Mouse (Mus musculus): Measurements from ENCODE around the gene Lcat.

The Lcat gene

DNA sequence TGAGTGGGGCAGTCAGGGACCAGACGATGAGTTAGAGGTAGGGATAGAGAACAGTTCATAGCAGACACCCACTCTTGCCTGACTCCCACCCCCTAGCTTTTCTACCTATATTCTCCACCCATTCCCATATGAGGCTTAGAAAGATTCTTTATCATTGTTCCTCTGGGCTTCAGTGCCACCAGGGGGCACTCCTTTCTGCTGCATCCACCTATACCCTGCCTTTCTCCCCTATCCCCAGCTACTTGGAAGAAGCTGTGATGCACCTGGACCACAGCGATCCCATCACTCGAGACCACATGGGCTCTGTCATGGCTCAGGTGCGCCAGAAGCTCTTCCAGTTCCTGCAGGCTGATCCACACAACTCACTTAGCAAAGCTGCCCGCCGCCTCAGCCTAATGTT is 50.8 kb downstream of the Lcat start:
- in situ Hi-C loops (cut with MboI; ENCODE audit: low sequenced_read_pairs): no loop called here

- in situ Hi-C loops (cut with MboI; ENCODE audit: low sequenced_read_pairs): no loop called here
Measured at GRCm38 (mm10) chr8:105890870-105891269, 52.3 kb downstream of the Lcat start.

DNA sequence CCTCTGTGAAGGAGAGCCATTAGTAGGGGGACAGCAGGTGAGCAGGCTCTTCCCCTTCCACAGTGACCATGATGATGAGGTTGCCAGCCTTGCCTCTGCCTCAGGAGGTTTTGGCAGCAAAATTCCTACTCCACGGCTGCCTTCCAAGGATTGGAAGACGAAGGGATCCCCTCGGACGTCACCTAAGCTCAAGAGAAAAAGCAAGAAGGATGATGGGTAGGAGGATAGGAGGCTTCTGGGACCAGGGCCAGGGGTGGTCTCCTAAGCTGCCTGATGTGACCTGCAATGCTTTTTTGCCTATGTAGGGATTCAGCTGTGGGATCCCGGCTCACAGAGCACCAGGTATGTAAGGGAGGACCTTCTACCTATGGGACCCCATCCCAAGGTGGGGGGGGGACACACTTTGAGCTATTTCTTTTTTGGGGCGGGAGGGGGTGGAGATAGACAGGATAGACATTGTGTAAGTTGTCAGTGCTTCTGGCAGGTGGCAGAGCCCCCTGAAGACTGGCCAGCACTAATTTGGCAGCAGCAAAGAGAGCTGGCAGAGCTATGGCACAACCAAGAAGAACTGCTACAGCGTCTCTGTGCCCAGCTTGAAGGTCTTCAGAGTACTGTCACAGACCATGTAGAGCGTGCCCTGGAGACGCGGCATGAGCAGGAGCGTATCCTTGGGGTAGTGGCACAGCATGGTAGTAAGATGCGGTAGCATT is 53.3 kb downstream of the Lcat start:
- in situ Hi-C loops (cut with MboI; ENCODE audit: low sequenced_read_pairs): no loop called here
